Mouse (Mus musculus) liver, embryonic 14.5 days (tissue): ENCODE data around the gene Clybl.

Source experiments
- CTCF ChIP-seq: IDR thresholded peaks from 2 replicates; pipeline ENCODE4 v1.5.1; 2016; ENCODE audit warnings: antibody characterized with exemption, low read depth, control low read depth
- EP300 ChIP-seq: IDR thresholded peaks from 2 replicates; pipeline ENCODE4 v1.6.1; 2016; ENCODE audit warnings: antibody characterized with exemption, low read depth

DNA sequence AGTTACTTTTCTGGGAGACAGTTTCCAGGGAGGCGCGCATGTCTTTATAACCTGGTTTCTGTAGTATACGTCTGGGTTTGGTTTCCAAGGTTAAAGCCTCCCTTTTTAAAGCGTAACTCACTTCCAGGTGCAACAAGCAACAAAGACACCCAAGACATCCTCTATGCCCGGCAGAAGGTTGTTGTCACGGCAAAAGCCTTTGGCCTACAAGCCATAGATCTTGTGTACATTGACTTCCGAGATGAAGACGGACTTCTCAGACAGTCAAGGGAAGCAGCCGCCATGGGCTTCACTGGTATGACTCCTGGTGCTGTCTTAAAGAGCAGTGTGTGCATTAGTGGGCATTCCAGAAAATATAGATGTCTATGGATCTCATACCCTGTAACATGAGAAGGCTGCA, 197.6 kb downstream of the Clybl start:
- TF ChIP-seq CTCF, result no peak
- no peak for TF ChIP-seq EP300
